Mouse (Mus musculus) urinary bladder, postnatal 10 days (tissue): Measurements from ENCODE around the gene Ap1s2.

Experiments
- DNase-seq: peaks from one replicate; pipeline ENCODE4 v3.0.0; 2022; ENCODE audit warnings: low spot score

Gene Ap1s2

GRCm38 (mm10) chrX:163981092-163981491 lies 72.3 kb downstream of the Ap1s2 start:
- DNase-seq = no peak

- DNase-seq = no peak
Observed at GRCm38 (mm10) chrX:163981500-163981899, 72.7 kb downstream of the Ap1s2 start.

DNA sequence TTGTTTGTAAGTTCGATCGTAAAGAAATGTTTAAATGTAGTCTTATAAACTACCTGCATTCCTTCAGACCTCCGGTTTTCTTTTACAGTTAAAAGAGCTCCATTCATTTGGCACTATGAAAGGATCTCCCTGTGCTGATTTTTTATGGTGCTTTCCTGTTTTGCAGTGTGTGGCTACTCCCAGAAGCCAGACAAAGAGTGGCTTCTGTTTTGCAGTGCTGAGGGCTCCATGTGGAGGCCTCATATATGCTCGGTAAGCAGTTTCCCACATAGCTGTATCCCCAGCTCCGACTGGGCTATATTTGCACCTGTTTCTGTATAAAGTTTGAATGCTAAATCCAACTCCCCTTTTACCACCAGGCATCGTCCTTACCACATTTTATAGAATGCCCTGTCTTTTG lies 73.3 kb downstream of the Ap1s2 start:
- DNase-seq = no peak
